Mouse (Mus musculus) heart, adult 11 months (tissue): ENCODE data around the gene Nudt22.

Experiments used
- DNase-seq: peaks from one replicate; pipeline ENCODE4 v3.0.0; 2022

The Nudt22 gene

GRCm38 (mm10) chr19:6996006-6996405, at the start of gene Nudt22, which contains the start of gene Trpt1:
Nudt22 (minus strand) TSS chr19:6996117.
Trpt1 (plus strand) TSS chr19:6996131.
- peak; percentile 99 for DNase-seq

GRCm38 (mm10) chr19:7044706-7045105, 48.8 kb upstream of the Nudt22 start:
- DNase-seq = peak; percentile 95

- no peak for DNase-seq
Observed at GRCm38 (mm10) chr19:7044279-7044678, 48.4 kb upstream of the Nudt22 start.

- DNase-seq = peak; percentile 73
Observed at GRCm38 (mm10) chr19:7041171-7041570, 45.3 kb upstream of the Nudt22 start.

GRCm38 (mm10) chr19:7040637-7041130, 44.8 kb upstream of the Nudt22 start:
- DNase-seq = no peak

- DNase-seq = peak; percentile 100
Observed at GRCm38 (mm10) chr19:7039841-7040636, 44.1 kb upstream of the Nudt22 start, which contains the start of gene Stip1. Stip1 (minus strand) TSS chr19:7039967.

- DNase-seq = peak; percentile 81
Observed at GRCm38 (mm10) chr19:7039088-7039720, 43.3 kb upstream of the Nudt22 start.

GRCm38 (mm10) chr19:7034006-7034405, 38.1 kb upstream of the Nudt22 start:
- no peak for DNase-seq

- DNase-seq = peak; percentile 77
Observed at GRCm38 (mm10) chr19:7029531-7029930, 33.6 kb upstream of the Nudt22 start.

GRCm38 (mm10) chr19:7020224-7020641, 24.3 kb upstream of the Nudt22 start:
- DNase-seq = peak; percentile 96

GRCm38 (mm10) chr19:7019191-7019590, 23.3 kb upstream of the Nudt22 start, which contains the start of gene Fermt3:
Fermt3 (minus strand) TSS chr19:7019469.
- peak; percentile 98 for DNase-seq

- peak; percentile 90 for DNase-seq
Observed at GRCm38 (mm10) chr19:7018546-7018945, 22.6 kb upstream of the Nudt22 start.

GRCm38 (mm10) chr19:7017541-7018457, 21.9 kb upstream of the Nudt22 start:
- peak; percentile 93 for DNase-seq

- DNase-seq = peak; percentile 84
Observed at GRCm38 (mm10) chr19:7014481-7015135, 18.7 kb upstream of the Nudt22 start.

- peak; percentile 80 for DNase-seq
Observed at GRCm38 (mm10) chr19:7013984-7014383, 18.1 kb upstream of the Nudt22 start.

- DNase-seq = peak; percentile 81
Observed at GRCm38 (mm10) chr19:7012426-7012825, 16.5 kb upstream of the Nudt22 start.

- DNase-seq = peak; percentile 79
Observed at GRCm38 (mm10) chr19:7006892-7007593, 11.1 kb upstream of the Nudt22 start.

GRCm38 (mm10) chr19:6999360-7000063, 3.6 kb upstream of the Nudt22 start:
- DNase-seq = peak; percentile 88

GRCm38 (mm10) chr19:6997721-6998290, 1.9 kb upstream of the Nudt22 start:
- peak; percentile 94 for DNase-seq

GRCm38 (mm10) chr19:6995255-6995991, 494 bp downstream of the Nudt22 start:
- peak; percentile 94 for DNase-seq
